Mouse (Mus musculus): Measurements from ENCODE around the gene Evi5l. TPM values are rescaled to one million over a fixed set of nuclear protein-coding genes. Genes with fewer than 3 reads are reported as not detected.

The Evi5l gene
- total RNA-seq, 1 experiment from 2014 or later = 29.6 TPM

DNA sequence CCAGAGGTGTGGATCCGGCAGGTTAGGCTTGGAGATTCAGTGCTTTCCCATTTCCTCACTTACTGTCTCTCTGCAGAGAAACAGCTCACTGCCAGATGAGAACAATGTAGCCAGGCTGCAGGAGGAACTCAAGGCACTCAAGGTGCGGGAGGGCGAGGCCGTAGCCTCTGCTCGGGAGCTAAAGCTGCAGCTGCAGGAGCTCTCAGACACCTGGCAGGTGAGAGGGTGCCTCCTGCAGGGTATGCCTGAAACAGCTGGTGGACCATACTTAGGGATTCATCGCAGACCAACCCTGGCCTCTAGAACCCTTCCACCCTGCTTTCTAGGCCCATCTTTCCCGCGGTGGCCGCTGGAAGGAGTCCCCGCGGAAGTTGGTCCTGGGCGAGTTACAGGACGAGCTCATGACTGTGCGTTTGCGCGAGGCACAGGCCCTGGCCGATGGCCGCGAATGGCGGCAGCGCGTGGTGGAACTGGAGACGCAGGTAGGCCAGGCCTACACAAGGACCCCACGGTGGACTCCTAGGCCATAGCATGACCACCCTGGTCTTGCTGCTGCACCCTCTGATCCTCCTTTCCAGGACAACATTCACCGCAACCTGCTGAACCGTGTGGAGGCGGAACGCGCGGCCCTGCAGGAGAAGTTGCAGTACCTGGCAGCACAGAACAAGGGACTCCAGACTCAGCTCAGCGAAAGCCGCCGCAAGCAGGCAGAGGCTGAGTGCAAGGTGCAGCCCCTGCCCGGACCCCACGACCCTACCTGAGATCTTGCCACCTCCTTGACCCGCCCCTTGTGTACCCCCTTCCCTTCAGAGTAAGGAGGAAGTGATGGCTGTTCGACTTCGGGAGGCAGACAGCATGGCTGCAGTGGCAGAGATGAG is 39.1 kb downstream of the Evi5l start:
- no peak for DNase-seq

GRCm38 (mm10) chr8:4206182-4207015 is 40.0 kb downstream of the Evi5l start:
- no peak for DNase-seq

DNA sequence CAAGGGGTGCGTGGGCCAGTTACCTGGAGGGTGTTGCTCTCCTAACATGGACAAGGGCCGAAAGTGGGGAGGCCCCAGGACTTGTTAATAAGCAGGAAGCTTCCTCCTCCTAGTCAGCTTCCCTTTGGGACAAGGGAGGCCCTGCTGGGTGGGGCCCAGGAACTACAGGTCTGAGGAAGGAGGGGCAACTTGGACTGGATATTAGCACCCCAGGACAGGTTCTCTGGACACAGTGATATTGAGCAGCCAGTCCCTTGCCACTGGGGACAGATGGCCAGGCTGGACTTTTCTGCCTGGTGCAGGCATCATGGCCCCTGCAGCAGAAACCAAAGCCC is 40.6 kb downstream of the Evi5l start:
- no peak for DNase-seq

- no peak for DNase-seq
Measured at GRCm38 (mm10) chr8:4211097-4211496, 44.7 kb downstream of the Evi5l start.

- DNase-seq = peak; percentile 53
Measured at GRCm38 (mm10) chr8:4212809-4213209, 46.4 kb downstream of the Evi5l start.

DNA sequence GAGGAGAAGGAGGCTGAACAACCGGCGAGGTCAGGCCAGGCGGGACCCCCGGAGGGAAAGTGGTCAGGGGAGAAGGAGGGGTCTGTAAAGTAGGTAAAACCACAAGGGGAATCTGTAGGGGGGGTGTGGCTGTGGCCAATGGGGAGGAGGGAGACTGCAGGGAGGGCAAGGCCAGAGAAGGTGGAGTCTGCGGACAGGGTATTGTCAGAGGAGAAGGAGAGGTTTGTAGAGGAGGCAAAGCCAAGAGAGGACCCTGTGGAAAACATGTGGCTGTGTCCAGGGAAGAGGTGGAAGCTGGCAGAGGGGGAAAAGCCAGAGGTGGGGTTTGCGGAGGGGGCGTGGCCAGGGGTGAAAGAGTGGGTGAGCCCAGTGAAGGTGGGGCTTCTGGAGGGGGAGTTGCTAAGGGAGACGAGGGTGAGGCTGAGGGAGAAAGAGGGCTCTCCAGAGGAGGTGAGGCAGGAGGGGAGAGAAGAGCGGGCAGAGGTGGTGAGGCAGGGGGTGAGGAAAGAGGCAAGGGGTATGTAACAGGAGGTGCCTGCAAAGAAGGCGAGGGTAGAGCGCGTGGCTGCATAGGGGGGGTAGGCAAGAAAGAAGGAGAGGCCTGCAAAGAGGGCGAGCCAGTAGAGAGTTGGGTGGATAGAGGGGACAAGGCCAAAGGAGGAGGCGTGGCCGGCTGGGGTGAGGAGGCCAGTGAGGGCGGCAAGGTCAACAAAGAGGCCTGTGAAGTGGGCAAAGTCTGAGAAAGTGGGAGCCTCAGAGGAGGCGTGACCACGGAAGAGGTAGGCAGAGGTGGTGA is 47.0 kb downstream of the Evi5l start:
- peak; percentile 90 for DNase-seq

DNA sequence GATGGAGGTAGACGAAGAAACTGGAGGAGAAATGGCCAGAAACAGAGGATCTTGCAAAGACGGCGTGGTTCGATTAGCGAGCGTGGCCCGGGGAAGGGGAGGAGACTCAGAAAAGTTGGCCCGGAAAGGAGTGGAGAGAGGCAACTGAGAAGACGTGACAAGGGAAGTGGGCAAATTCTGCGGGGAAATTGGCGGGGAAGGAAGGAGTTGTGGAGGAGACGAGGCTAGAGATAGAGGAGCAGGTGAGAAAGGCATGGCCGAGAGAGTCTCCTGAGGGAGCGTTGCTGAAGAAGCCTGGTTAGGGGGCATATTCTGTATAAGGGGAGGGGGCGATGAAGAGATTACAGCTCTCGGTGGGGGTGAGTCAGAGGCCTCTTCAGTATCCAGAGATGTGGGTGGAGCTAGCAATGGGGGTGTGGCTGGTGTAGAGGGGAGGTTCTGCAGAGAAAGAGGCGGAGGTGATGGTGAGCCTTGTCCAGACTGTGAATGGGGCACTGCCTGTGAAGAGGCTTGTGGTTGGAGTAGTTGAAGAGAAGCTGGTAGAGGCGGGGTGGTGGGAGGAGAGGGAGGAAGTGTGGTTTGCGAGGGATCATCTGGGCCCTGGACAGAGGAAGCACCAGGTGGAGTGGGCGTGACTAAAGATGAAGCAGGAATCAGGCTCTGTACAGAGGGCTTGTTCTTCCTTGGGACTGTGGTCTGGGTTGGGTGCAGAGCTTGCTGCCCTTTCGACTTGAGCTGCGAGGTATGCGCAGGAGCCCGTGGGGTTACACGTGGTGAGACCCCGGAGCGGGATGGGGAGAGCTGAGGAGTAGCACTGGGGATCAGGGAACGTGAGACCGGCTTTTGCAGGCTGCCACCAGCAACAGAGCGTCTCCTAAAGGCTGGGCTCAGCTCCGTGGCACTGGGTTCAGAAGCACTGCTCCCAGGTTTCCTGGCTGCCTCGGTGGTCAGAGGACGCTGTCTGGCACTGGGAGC is 47.9 kb downstream of the Evi5l start:
- peak; percentile 90 for DNase-seq

DNA sequence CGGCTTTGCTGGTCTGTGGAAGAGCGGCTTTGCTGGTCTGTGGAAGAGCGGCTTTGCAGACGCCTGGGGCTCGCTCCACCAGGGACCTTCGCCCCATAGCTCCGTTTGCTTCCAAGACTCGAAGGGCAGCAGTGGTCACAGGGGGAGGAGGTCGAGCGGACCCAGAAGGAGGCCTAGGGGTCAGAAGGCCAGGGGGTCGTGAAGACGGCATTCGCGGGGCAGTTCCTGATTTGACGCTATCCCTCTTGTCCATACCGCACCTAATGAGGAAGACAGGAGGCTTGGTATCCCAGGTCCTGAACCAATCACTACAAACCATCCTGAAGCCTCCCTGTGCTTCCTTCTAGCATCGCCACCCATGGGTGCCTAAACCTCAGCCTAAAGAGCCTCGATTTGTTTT is 49.9 kb downstream of the Evi5l start:
- DNase-seq = no peak

DNA sequence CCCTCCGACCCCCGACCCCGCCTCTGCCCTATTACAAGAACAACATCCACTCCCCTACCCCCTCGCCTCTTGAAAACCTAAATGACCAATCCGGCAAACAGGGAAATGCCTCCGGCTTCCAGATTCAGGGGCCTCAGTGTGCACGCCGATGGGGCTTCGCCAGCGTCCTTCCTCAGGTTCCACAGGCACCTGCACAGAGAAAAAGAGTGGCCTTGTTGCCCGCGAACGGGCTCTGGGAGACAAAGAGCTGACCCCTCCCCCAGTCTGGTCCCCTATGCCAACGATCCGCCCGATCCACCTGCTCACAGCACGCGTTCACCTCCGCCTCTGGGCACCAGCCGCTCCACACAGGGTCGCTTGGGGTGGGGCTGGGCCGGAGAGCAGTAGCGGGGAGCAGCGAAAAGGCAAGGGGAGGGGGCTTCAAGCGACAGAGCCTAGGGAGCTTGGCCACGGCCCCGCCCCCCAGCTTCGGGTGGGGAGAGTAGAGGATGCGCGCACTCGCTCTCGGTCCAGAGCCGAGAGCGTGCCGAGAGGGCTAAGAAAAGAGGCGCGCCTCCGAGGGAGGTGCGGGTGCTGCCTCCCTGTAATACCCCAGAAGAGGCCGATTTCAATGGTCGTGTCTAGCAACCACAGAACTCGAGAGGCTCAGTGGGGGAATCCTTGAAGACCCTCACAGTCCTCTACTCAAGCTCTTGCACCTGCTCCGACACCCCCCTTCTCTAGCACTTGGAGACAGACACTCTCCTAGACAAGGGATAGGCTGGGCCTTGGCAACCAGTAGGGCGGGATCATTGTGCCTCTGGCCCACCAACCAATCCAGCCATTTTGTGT is 50.6 kb downstream of the Evi5l start, which contains the start of gene Prr36:
Gene Prr36, minus strand, starts transcription at position 669 of the 831 bp plus-strand sequence.
- peak; percentile 73 for DNase-seq

- no peak for DNase-seq
Measured at GRCm38 (mm10) chr8:4219617-4220016, 53.2 kb downstream of the Evi5l start.

GRCm38 (mm10) chr8:4222059-4222458 is 55.7 kb downstream of the Evi5l start:
- DNase-seq = no peak

- DNase-seq = no peak
Measured at GRCm38 (mm10) chr8:4226323-4226722, 60.0 kb downstream of the Evi5l start.

- DNase-seq = peak; percentile 87
Measured at GRCm38 (mm10) chr8:4226739-4227347, 60.5 kb downstream of the Evi5l start, which contains the start of gene Lrrc8e. Gene Lrrc8e (plus strand): TSS chr8:4226827.

GRCm38 (mm10) chr8:4227919-4228318 is 61.6 kb downstream of the Evi5l start:
- no peak for DNase-seq

DNA sequence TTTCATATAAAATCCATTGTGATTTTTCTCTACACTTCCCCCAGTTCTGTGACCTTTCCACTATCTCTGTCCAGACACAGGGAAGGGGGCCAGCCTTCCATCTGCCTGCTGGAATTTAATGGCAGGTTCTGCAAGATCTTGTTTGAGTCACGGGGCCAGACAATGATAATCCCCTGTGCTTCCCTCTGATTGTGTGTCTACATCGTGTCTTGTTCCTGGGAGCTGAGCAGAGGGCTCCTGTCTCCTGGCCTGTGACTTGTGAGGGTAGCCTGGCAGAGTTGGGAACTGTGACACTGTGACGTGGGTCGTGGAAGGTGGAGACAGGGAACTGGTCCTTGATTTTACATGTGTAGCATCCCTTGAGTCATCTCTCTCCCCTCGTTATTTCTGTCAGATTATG is 63.4 kb downstream of the Evi5l start:
- DNase-seq = no peak

DNA sequence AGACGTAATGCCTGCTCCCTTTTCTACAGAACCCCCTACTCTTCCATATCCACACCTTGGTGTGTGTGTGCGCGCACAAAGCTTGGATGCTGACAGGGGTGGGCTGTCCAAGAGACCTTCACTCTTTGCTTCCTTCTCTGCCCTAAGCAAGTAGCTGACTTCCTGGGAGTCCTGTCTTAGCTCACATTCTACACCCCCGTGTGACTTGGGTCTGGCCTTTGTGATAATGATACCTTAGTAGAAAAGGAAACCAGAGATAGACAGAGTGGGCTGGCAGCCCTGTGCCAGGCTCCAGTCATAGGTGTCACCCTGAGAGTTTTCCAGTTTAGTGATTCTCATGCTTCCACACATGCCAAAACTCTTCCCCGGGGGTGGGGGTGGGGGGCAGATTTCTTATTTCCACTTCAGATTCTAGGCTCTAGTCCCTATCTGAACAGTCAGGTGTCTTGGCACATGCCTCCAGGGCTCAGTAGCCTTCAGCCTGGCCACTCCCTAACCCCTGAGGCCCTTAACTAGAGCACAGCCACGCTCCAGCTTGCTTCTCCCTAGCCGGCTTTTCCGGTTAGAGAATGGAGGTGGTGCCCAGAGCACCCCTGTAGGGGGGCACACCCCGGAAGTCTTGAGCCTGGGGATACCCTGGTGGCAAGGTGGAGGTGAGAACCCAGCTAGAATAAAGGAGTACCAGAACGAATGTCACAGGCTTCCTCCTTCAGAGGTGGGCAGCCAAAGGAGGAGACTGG is 64.4 kb downstream of the Evi5l start:
- DNase-seq = no peak

DNA sequence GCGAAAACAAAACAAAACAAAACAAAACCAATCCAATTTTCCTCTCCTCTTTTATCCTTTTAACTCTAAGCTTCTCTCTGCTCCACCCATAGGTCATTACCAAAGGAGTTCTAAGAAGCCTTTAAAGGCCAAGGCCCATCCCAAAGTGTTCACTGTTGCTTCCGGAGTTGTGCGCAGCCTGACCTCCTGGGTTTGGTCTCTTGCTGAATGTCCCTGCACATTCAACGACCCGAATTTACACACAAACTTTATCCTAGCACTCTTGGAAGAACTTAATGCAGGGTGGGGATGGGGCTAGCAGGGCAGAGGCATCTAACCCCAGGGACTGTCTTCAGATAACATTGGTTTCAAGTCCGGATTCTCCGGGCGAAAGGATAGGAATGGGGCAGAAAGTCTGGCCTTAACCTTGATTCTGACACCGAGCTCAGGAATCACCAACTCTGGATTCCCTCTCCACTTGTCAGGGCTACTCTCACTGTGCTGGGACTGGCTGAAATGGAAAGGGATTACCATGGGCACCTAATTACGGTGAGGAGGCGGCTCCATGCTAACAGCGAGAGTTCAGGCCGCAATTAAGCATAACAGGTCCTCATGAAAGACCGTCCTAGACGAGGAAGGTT is 71.6 kb downstream of the Evi5l start:
- peak; percentile 70 for DNase-seq

GRCm38 (mm10) chr8:4238434-4239192 is 72.2 kb downstream of the Evi5l start, which contains the start of the genes Map2k7 and Gm49320:
Gene Map2k7 (plus strand): TSS chr8:4238740.
Gene Gm49320 (plus strand): TSS chr8:4238865.
- DNase-seq = peak; percentile 100

Data from adrenal gland, postnatal 14 days (tissue).